Mouse (Mus musculus): ENCODE data around the gene Baiap2l1. TPM values are rescaled to one million over a fixed set of nuclear protein-coding genes. Genes with fewer than 3 reads are reported as not detected.

The Baiap2l1 gene
- polyA plus RNA-seq, 1 experiment = not detected

DNA sequence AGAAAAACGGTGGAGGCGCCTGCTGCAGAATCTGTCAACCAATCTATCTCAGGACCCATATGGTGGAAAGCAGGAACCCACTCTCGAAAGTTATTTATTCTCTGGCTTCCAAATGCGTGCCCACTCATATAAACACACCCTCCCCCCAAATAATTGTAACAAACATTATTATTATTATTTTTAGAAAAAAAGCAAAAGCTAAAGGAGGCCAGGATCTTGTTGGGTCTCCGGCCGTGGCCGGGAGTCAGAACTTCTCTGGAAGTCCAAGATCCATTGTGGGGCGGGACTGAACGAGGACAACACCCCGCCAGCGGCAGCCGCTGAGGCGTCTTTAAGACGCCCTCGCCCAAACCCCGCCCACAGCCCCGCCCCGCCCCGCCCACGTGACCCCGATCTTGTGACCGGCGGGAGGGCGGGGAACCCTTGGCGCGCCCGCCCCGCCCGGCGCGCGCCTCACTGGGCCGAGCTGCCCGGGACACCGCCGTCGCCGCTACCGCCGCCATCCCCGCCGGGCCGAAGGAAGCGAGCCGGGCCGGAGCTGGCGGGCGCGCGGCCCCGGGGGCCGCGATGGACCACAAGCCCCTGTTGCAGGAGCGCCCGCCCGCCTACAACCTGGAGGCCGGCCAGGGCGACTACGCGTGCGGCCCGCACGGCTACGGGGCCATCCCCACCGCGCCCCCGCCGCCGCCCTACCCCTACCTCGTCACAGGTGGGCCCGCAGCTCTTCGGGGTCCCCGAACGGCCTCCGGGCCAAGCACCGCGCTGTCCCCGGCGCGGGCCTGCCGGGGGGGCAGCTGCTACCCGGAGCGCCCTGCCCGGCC, 102.9 kb downstream of the Baiap2l1 start:
- TF ChIP-seq CTCF (IDR thresholded peaks at IDR 0.05; ENCODE audit: insufficient read depth, low read depth, low read length) (no peak), POLR2A (IDR thresholded peaks at IDR 0.05; ENCODE audit: insufficient read depth, low read depth, low read length) (peak; percentile 66)
- WGBS = 1% methylated on average over 60 of the region's 84 CpGs

DNA sequence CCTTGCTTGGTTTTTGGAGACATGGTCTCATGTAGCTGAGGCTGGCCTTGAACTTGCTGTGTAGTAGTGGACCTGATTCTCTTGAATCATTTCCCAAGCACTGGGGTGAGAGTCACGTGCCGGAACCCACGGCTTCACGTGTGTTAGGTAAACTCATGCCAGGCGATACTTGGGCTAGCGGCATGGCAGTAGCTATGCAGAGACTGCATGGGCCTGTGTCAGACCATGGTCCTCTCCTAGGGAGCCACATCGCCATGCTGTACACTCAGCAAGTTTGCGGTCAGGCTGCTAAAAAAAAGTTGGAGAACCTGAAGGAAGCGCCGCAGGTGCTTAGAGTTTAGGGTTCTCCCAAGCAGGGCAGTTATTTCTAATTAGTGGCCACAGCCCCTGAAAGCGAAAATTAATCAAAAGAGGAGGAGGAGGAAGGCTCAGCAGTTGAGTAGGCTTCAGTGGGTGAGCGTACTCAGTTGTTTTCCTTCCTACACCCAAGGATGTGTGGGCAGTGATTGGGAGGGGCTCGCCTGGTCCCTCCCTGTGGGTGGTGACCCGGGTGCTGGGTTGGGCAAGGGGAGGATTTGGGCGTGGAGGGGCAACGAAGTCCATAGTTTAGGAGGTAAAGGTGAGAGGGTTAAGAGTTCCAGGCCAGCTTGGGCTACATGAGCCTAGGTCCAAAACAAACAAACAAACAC, 103.6 kb downstream of the Baiap2l1 start:
- Histone ChIP-seq H3K4me1 (ENCODE audit: control insufficient read depth, insufficient read depth, low read length) (peaks cover 37% of the 10 kb centered on the region), H3K4me3 (ENCODE audit: insufficient read depth, low read depth, low read length) (peak overlapping the region; percentile 9), H3K27ac (ENCODE audit: insufficient read depth, low read depth, low read length) (no peak overlapping the region)
- WGBS = 61% methylated on average over 16 of the region's 16 CpGs
- no peak for TF ChIP-seq CTCF (IDR thresholded peaks at IDR 0.05; ENCODE audit: insufficient read depth, low read depth, low read length)

More for the DNA sequence above, 102.9 kb downstream of the Baiap2l1 start:
- Histone ChIP-seq H3K4me3 (ENCODE audit: insufficient read depth, low read depth, low read length) (peak overlapping the region; percentile 88), H3K27ac (ENCODE audit: insufficient read depth, low read depth, low read length) (no peak overlapping the region), H3K4me1 (ENCODE audit: control insufficient read depth, insufficient read depth, low read length) (peaks cover 42% of the 10 kb centered on the region)

DNA sequence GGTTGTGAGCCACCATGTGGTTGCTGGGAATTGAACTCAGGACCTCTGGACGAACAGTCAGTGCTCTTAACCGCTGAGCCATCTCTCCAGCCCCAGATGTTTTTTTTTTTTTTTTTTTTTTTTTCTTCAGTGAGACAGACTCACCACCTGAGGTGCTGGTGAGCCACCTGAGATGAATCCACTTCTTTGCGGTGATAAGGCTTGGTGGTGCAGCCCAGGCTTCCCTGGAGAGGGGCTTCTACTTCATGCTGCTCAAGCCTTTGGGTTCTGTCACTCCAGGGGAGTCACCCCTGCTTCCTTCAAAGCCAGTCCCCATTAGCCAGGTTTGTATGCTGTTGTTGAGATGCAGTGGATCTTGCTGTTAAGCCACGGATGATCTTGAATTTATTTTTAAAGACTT, 104.7 kb downstream of the Baiap2l1 start:
- H3K4me1 ChIP-seq (ENCODE audit: control insufficient read depth, insufficient read depth, low read length) = peaks cover 26% of the 10 kb centered on the region
- no peak overlapping the region for H3K27ac ChIP-seq (ENCODE audit: insufficient read depth, low read depth, low read length)
- 82% methylated on average over 4 of the region's 4 CpGs for WGBS
- TF ChIP-seq CTCF (IDR thresholded peaks at IDR 0.05; ENCODE audit: insufficient read depth, low read depth, low read length) (no peak), POLR2A (IDR thresholded peaks at IDR 0.05; ENCODE audit: insufficient read depth, low read depth, low read length) (no peak)
- no peak overlapping the region for H3K4me3 ChIP-seq (ENCODE audit: insufficient read depth, low read depth, low read length)

DNA sequence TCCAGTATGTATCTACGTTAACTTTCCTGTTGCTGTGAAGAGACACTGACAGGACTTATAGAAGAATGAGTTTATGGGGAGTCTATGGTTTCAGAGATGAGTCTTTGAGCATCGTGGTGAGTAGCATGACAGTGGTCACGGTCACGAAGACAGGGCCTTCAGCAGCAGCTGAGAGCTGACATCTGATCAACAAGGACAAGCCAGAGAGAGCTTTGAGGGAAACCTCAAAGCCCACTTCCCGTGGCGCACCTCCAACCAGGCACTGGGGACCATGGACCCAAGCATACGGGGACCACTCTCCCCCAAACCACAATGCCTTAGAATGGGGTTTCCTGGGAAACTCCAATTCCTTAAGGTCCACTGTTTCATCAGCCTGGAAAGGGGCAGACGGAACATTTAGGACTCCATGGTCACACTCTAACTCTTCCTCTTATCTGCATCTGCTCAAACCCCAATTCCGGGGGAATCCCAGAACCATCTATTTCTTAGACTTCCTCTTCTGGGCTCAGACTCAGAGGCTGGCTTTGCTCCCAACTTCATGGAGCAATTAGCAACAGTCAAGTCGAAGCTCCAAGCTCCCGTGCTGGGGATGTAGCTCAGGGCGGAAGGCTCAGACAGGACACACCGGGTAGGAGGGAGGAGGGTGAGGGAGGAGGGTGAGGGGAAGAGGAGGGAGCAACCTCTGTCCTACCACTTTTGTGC, 105.9 kb downstream of the Baiap2l1 start:
- WGBS = 77% methylated on average over 13 of the region's 13 CpGs

DNA sequence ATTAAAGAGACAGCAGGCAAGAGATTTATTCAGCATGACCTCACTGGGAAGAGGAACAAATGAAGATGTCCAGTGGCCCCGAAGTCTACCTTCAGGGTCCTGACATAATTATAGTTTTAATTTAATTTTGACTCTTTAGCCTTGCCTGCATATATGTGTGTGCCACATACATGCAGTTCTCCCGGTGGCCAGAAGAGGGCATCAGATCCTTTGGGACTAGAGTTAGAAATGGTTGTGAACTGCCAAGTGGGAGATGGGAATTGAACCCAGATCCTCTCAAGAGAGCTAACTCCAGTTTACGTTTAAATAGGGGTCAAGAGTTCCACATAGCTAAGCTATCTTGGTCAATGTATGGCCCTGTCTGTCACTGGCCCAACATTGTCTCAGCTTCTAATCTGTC, 108.0 kb downstream of the Baiap2l1 start:
- Histone ChIP-seq H3K27ac (ENCODE audit: insufficient read depth, low read depth, low read length) (no peak overlapping the region), H3K4me1 (ENCODE audit: control insufficient read depth, insufficient read depth, low read length) (peaks cover 6% of the 10 kb centered on the region), H3K4me3 (ENCODE audit: insufficient read depth, low read depth, low read length) (no peak overlapping the region)
- no peak for TF ChIP-seq POLR2A (IDR thresholded peaks at IDR 0.05; ENCODE audit: insufficient read depth, low read depth, low read length)
- TF ChIP-seq CTCF (IDR thresholded peaks at IDR 0.05; ENCODE audit: insufficient read depth, low read depth, low read length) = no peak
- 84% methylated on average over 3 of the region's 3 CpGs for WGBS

More for the DNA sequence above, 105.9 kb downstream of the Baiap2l1 start:
- no peak overlapping the region for H3K4me3 ChIP-seq (ENCODE audit: insufficient read depth, low read depth, low read length)
- H3K4me1 ChIP-seq (ENCODE audit: control insufficient read depth, insufficient read depth, low read length) = peaks cover 14% of the 10 kb centered on the region
- H3K27ac ChIP-seq (ENCODE audit: insufficient read depth, low read depth, low read length) = no peak overlapping the region
- TF ChIP-seq CTCF (IDR thresholded peaks at IDR 0.05; ENCODE audit: insufficient read depth, low read depth, low read length) (no peak), POLR2A (IDR thresholded peaks at IDR 0.05; ENCODE audit: insufficient read depth, low read depth, low read length) (no peak)

DNA sequence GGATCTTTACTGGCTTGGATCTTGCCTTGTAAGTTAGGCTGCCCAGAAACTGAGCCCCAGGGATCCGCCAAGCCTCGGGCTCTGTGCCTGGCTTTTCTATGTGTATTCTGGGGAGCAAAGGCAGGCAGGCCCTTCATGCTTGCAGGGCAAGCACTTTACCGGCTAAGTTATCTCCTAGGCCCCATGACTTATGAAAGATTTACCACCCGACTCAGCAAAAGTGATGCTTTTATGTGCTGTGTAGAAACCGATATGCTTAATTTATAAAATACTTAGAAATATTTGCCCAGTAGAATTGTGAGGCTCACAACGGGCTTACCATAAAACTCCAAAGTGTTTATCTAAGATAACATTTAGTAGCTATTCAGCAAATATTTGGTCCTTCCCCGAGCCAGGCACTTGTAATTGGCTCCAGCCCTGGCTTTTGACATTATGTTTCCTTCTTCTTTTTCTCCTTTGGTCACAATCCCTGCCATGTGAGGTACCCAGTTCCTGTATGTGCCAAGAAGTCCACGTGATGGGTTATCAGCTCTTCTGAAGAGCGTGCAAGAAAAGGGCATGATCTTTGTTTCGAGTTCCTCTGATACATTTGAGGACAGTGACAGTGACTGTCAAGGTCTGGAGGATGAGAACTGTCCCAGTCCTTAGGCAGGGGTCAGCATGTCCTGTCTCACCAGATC, 109.9 kb downstream of the Baiap2l1 start:
- 84% methylated on average over 10 of the region's 10 CpGs for WGBS
- H3K27ac ChIP-seq (ENCODE audit: insufficient read depth, low read depth, low read length) = no peak overlapping the region
- no peaks in the 10 kb centered on the region for H3K4me1 ChIP-seq (ENCODE audit: control insufficient read depth, insufficient read depth, low read length)
- no peak for TF ChIP-seq CTCF (IDR thresholded peaks at IDR 0.05; ENCODE audit: insufficient read depth, low read depth, low read length)
- TF ChIP-seq POLR2A (IDR thresholded peaks at IDR 0.05; ENCODE audit: insufficient read depth, low read depth, low read length) = no peak
- H3K4me3 ChIP-seq (ENCODE audit: insufficient read depth, low read depth, low read length) = no peak overlapping the region

DNA sequence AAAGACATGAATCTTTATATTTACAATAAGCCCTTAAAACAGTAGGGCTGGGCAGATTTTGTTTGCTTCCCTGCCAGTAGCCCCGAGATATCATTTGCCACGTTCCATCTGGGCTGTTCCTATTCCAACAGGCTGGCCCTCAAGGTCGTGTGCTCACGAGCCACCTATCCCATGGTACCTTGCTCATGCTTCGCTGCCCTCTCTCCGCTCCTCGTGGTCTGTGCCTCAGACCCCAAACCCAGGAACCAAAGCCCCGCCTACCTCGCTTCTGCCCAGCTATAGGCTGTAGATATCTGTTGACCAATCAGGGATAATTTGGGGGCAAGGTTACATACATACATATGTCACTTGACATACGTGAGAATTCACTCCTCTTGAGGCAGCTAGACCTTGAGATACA, 110.6 kb downstream of the Baiap2l1 start:
- TF ChIP-seq CTCF (IDR thresholded peaks at IDR 0.05; ENCODE audit: insufficient read depth, low read depth, low read length) (no peak), POLR2A (IDR thresholded peaks at IDR 0.05; ENCODE audit: insufficient read depth, low read depth, low read length) (no peak)
- H3K4me1 ChIP-seq (ENCODE audit: control insufficient read depth, insufficient read depth, low read length) = no peaks in the 10 kb centered on the region
- H3K4me3 ChIP-seq (ENCODE audit: insufficient read depth, low read depth, low read length) = no peak overlapping the region
- no peak overlapping the region for H3K27ac ChIP-seq (ENCODE audit: insufficient read depth, low read depth, low read length)
- 94% methylated on average over 10 of the region's 10 CpGs for WGBS

DNA sequence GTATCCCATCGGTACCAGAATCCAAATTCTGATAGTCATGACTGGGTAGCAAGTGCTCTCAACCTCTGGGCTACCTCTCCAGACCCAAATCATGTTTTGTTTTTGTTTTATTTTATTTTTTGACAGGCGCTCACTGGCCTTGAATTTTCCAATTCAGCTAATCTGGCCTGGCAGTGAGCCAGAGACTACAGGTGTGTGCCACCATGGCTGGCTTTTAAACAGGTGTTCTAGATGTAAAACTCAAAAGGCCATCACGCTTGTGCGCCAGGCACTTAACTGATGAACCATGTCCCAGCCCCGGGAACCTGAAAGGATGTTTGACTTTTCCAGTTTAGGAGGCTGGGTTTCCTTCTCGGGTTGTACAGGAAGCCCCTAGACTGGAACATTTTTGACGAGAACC, 111.2 kb downstream of the Baiap2l1 start:
- TF ChIP-seq POLR2A (IDR thresholded peaks at IDR 0.05; ENCODE audit: insufficient read depth, low read depth, low read length) (no peak), CTCF (IDR thresholded peaks at IDR 0.05; ENCODE audit: insufficient read depth, low read depth, low read length) (no peak)
- no peak overlapping the region for H3K27ac ChIP-seq (ENCODE audit: insufficient read depth, low read depth, low read length)
- H3K4me3 ChIP-seq (ENCODE audit: insufficient read depth, low read depth, low read length) = no peak overlapping the region
- H3K4me1 ChIP-seq (ENCODE audit: control insufficient read depth, insufficient read depth, low read length) = no peaks in the 10 kb centered on the region
- WGBS = 83% methylated on average over 7 of the region's 7 CpGs

All from olfactory bulb, adult 2 months (tissue).